Mouse (Mus musculus) heart, adult 11 months (tissue): ENCODE data around the gene Grid2.

Experiments
- DNase-seq: peaks from one replicate; pipeline ENCODE4 v3.0.0; 2022

Gene Grid2

DNA sequence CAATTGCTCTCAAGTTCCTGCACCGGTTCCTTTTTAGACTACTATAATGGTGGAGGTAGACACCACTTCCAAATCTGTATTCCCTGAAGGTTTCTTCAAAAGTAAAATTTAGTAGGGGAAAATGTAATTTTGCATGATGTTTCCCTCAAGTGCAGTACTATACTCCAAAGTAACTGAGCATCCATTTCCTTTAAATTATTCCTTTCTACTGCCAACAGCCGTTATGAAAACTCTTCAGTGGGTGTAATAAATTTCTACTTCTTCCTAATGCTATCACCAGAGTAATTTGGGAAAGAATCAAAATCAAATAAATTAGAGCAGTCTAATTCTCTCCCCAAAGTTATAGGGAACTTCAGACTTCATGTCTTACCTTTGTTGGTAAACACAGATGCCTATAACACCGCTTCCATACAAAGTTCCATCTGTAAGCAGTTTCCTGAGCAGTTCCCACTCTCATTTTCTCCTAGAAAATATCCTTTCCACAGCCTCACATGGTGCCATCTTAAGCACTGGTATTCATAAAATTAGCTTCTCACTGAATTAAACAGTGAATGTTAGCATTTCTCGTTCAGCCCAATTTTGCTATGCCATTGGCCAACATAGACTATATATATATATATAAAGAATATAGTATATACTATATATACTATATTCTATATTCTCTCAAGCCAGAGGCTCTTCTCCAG, 1142.9 kb downstream of the Grid2 start:
- no peak for DNase-seq

- DNase-seq, result no peak
Measured at GRCm38 (mm10) chr6:64427658-64428057, 1172.0 kb downstream of the Grid2 start.

DNA sequence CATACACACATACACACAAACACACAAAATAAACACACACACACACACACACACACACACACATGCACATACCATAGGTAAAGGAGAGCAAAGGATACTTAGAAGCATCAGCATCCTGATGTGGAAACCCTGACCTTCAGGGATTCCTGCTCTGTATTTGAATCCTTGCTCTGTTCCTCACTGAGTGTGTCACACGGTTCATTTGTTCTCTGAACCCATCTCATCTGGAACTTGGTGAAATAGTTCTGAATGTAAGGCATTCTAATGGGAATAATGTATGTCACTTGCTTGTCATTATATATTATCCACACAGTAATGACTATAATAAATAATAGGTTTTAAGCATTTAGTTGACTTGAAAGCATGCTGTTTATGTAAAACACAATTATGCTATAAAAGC, 1173.2 kb downstream of the Grid2 start:
- DNase-seq, result no peak

DNA sequence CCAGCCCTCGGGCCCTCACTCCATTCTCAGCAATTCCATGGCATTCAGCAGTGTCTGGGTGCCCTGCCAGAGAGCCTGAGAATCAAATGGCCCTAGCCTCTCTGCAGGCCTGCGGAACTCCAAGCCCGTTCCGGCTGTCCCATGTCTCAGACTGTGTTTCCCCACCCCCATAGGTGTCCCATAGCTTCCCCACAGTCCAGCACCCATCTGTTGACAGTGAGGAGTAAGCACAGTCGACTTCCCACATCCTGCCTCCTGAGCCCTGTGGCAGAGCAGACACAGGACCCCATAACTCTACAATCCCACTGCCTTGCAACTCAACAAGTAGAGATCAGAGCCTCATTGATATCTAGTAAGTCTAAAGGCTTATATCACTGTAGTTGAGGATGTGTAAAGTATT, 1192.5 kb downstream of the Grid2 start:
- peak; percentile 86 for DNase-seq

DNA sequence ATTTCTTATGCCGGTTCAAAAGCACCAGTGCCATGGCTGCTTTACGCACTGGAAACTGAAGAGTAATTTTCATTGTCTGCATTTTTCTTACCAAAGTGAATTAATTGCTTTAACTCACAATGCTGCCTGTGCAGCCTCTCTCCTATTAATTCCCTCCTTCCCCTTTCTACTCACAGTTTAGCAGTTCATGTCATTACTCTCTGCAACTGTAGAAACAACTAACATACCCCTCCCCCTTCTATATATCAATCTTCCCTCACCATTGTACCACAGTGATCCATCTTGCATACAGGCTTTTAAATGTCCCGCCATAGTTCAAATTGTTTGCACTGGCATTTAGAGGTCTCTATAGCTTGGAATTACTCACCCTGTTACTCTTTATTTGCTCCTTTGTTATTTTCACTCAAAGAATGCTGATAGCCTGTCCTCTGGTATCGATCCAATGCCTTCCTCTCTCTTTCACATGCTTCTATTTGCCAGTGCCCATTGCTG, 1193.2 kb downstream of the Grid2 start:
- no peak for DNase-seq

DNA sequence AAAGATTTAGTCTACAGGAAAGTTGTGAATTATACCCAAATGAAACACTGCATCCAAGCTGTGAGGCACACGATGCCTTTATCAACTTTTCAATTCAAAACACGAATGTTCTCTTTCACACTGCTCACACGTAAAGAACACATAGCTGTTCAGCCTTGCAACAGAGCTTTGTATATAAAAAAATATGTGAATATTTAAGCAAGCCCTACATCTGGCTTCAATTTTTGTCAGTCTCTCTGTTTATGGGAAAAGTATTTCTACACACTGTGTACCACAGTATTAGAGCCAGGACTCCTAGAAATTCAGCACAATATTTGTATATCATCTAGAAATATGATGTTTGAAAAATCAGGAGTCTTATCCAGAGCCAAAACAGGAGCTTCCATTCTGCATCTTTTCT, 1195.1 kb downstream of the Grid2 start:
- no peak for DNase-seq

- DNase-seq, result no peak
Measured at GRCm38 (mm10) chr6:64479884-64480283, 1224.2 kb downstream of the Grid2 start.

GRCm38 (mm10) chr6:64480592-64480991, 1224.9 kb downstream of the Grid2 start:
- no peak for DNase-seq

DNA sequence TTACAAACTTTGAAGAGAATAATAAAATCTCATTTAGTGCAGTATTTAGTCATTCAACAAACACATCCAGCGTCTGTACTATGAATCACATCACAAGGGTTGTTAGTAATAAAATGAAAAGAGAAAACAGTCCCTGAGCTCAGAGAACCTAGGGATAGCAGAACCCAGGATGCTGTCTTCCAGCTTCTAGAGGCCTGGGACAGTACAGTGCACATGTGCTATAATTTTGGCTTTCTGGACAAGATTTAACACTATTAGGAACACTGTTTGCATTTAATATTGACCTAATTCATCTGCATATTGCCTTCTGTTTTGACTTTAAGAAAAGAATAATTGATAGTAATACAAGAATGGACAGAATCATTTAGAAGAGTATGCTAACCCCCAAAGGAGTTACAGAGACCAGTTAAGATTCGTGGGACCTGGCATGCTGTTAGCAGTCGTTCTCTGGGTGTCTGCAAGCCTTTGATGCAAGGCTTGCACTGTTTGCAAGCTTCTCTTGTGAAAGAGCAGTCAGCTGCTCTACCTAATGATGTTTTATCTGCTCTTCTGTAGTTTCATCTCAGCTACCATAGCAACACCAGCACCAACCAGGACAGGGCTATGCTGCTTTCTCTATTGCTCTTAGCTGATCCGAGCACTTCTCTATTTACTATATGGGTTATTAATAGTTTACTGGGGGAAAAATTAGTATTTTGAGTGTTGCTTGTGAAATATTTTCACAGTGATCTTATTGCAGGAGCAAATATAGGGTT, 1234.8 kb downstream of the Grid2 start:
- DNase-seq, result no peak

- peak; percentile 83 for DNase-seq
Measured at GRCm38 (mm10) chr6:64504394-64504793, 1248.7 kb downstream of the Grid2 start.

GRCm38 (mm10) chr6:64542168-64542567, 1286.5 kb downstream of the Grid2 start:
- no peak for DNase-seq

- DNase-seq, result no peak
Measured at GRCm38 (mm10) chr6:64553645-64554044, 1298.0 kb downstream of the Grid2 start.

GRCm38 (mm10) chr6:64555220-64555619, 1299.5 kb downstream of the Grid2 start:
- DNase-seq, result no peak

DNA sequence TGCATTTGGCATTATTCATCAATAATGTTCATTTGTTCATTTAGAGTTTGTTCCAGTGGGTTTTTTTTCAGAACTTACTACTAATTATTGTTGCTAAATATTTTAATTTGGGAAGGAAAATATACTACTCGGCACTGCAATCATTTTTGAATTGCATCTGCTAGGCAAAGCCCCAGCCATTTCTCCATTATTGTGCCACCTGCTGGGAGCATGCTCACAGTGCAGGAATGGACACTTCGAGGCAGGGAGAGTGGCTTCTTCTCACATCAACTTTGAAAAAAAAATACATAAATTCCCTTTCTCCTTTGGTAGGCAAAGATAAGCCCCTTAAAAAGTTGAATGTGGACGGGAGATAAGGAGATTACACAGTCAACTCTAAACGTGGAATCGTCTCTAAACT, 1312.9 kb downstream of the Grid2 start:
- DNase-seq, result no peak

GRCm38 (mm10) chr6:64581338-64581737, 1325.7 kb downstream of the Grid2 start:
- no peak for DNase-seq

DNA sequence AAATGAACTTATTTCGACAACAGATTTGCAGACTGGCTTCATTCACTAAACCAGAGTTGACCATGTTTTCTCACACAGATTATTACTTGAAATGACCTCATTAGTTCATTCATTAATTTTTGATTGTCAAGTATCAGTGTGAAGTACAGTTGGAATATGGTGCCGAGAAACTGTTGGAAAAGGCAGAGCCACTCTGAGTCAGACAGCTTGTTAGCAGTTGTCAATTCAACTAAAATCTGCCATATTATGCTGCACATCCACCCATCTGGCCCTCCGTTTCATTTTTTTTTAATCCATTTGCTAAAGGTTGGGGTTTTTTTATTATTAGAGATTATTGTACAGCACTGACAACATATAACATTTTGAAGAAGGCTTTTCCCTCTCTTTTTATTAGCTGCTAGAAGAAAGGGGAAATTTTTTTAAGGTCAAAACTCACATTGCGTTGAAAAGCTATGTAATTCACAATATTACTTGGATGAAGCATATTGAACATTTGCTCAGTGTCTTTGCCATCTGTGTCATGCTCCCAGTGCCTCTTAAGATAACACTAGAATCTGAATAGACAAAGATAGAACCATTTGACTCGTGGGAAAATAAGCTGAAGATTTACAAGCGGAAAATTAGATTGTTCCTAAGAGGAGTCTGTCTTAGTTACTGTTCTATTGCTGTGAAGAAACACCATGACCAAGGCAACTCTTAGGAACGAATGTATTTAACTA, 1333.0 kb downstream of the Grid2 start:
- peak; percentile 14 for DNase-seq

DNA sequence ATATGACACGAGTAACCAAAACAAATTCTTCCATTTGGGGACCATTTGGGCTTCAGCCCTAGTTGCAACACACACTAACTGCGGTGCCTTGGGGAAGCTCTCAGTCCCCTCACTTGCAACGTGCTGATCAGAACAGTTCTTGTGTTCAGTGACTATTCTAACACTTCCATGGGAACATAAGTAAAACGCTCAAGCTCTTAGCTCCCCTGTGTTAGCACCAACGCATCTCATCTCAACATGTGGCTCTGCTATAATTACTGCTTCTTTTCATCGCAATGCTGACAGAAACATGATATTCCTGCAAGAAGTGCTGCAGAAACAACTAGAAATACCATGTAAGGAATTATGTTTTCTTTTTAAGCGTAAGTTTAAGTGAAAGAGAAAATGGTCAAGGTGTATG, 1340.6 kb downstream of the Grid2 start:
- no peak for DNase-seq

- DNase-seq, result no peak
Measured at GRCm38 (mm10) chr6:64596835-64597234, 1341.2 kb downstream of the Grid2 start.

- DNase-seq, result no peak
Measured at GRCm38 (mm10) chr6:64598144-64598561, 1342.5 kb downstream of the Grid2 start.

GRCm38 (mm10) chr6:64605753-64606152, 1350.1 kb downstream of the Grid2 start:
- DNase-seq, result no peak

DNA sequence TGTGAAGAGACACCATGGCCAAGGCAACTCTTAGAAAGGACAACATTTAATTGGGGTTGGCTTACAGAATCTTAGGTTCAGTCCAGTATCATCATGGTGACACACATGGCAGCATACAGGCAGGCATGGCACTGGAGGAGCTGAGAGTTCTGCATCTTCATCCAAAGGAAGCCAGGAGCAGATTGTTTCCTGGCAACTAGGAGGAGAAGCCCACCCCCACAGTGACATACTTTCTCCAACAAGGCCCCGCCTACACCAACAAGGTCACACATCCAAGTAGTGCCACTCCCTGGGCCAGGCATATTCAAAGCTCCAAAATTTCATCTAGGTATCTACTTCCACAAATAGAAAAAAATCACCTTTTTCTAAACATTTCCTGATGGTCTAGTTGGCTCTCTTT, 1351.4 kb downstream of the Grid2 start:
- no peak for DNase-seq

GRCm38 (mm10) chr6:64607942-64608341, 1352.3 kb downstream of the Grid2 start:
- no peak for DNase-seq

DNA sequence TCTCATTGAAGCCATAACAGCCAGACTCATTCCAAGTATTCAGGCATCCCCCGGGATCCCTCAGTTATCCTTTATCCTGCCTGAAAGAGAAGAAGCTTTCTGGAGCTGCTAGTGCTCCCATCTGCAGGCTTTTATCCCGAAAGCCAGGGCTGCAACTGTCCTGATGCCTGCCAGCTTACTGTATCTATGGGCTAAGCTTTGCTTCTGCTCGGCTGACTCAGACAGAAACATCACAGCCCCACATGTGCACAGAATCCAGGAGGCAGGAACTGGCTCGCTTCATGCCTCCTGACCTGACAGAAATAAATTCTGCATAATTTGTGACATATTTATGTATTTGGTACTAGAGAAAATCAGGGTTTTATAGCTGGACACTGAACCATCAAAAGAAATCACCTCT, 1361.2 kb downstream of the Grid2 start:
- no peak for DNase-seq
